Mouse (Mus musculus): ENCODE measurements at regions not wholly inside any gene's neighbourhood (a gene's known extent, or its start where the extent isn't known, plus 50 kb on each side); places are given as distances from the start of the nearest gene placed in this dataset.

DNA sequence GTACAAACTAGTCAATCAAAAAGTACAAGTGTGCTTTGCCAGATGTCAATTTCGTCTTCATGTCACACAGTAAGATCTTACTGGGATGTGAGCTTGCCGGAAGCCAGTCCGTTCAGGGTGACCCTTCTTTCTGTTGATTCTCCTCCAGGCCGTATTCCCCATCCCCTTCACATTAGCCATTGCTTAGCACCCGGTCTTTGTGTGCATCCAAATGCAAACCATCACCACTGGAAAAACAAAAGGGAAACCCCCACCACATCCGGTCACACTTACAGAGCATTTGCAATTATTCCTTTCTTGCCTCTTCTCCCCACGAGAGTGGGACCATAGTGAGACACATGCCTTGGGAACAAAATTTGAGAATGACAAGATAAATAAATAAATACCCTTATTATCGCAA is 616.2 kb upstream of the Gm10131 start:
- Histone ChIP-seq H3K9me3 (ENCODE audit: low read length) (peaks cover 11% of the 10 kb centered on the region; the same call in 1 of the 2 replicates), H3K4me3 (replicated peaks; ENCODE audit: low read length) (no peak overlapping the region)
- TF ChIP-seq NANOG (IDR thresholded peaks at IDR 0.05; ENCODE audit: borderline replicate concordance, low read length) (peak; percentile 69; the same call in 1 of the 2 replicates), POU5F1 (IDR thresholded peaks at IDR 0.05; ENCODE audit: borderline replicate concordance, low read length) (no peak)

DNA sequence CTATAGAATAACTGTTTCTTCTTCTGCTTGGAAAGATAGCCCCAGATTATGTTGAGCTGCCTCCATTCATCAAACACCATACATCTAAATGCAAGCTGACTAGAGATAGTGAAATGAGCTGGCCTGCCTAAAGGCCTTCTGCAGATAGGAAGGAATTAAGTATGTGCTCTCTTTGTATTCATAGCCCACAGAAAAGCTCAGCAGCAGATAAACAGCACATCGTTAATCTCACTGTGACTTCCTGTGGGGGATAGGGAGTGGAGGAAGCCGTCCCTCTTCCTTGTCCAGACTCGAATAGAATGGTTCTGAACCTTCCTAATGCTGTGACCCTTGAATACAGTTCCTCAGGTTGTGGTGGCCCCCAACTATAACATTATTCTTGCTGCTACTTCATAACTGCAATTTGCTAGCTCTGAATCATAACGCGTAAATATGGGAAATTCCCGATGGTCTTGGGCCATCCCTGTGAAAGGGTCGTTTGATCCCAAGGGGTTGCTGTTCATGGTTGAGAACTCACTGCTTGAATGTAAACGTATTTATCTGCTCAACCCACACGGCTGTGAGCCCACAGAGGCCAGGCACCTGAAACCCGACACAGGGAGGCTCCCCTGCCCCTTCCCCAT is 614.7 kb upstream of the Gm10131 start:
- Histone ChIP-seq H3K36me3 (ENCODE audit: insufficient read depth, low read length) (no peaks in the 10 kb centered on the region), H3K27me3 (ENCODE audit: insufficient read depth, low read length) (peaks cover 24% of the 10 kb centered on the region), H3K4me3 (replicated peaks; ENCODE audit: low read length) (no peak overlapping the region), H3K9me3 (ENCODE audit: low read length) (peaks cover 11% of the 10 kb centered on the region; the same call in 1 of the 2 replicates), H3K4me1 (replicated peaks; ENCODE audit: low read depth, low read length) (peaks cover 43% of the 10 kb centered on the region)
- TF ChIP-seq CTCF (conservative IDR thresholded peaks at IDR 0.05; ENCODE audit: low read length) (no peak), POU5F1 (IDR thresholded peaks at IDR 0.05; ENCODE audit: borderline replicate concordance, low read length) (no peak), NANOG (IDR thresholded peaks at IDR 0.05; ENCODE audit: borderline replicate concordance, low read length) (no peak)

More for the DNA sequence above, 616.2 kb upstream of the Gm10131 start:
- Histone ChIP-seq H3K27me3 (ENCODE audit: insufficient read depth, low read length) (peaks cover 30% of the 10 kb centered on the region), H3K36me3 (ENCODE audit: insufficient read depth, low read length) (no peaks in the 10 kb centered on the region), H3K4me1 (replicated peaks; ENCODE audit: low read depth, low read length) (peaks cover 55% of the 10 kb centered on the region)

DNA sequence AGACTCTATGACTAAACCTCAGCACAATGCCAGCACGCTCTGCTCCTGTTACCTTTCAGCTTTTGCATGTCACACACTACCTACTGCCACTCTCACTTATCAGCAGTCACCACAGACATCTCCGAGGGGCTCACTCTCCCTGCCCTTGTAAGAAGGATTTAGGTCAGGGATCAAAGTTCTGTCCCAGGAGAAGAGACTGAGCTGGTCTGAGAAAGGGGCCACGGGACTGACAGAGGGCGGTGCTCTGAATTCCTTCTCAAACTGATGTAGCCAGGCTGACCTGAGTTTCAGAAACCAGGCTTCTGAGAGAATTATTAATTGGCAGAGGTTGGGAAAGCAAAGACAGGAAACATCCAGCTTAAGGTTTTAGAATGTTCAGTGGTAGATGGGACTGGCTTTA is 614.0 kb upstream of the Gm10131 start:
- TF ChIP-seq POU5F1 (IDR thresholded peaks at IDR 0.05; ENCODE audit: borderline replicate concordance, low read length) (no peak), NANOG (IDR thresholded peaks at IDR 0.05; ENCODE audit: borderline replicate concordance, low read length) (no peak), CTCF (conservative IDR thresholded peaks at IDR 0.05; ENCODE audit: low read length) (no peak)
- Histone ChIP-seq H3K4me1 (replicated peaks; ENCODE audit: low read depth, low read length) (peaks cover 36% of the 10 kb centered on the region), H3K9me3 (ENCODE audit: low read length) (peaks cover 11% of the 10 kb centered on the region; the same call in 1 of the 2 replicates), H3K36me3 (ENCODE audit: insufficient read depth, low read length) (no peaks in the 10 kb centered on the region), H3K27me3 (ENCODE audit: insufficient read depth, low read length) (peaks cover 17% of the 10 kb centered on the region), H3K4me3 (replicated peaks; ENCODE audit: low read length) (no peak overlapping the region)

DNA sequence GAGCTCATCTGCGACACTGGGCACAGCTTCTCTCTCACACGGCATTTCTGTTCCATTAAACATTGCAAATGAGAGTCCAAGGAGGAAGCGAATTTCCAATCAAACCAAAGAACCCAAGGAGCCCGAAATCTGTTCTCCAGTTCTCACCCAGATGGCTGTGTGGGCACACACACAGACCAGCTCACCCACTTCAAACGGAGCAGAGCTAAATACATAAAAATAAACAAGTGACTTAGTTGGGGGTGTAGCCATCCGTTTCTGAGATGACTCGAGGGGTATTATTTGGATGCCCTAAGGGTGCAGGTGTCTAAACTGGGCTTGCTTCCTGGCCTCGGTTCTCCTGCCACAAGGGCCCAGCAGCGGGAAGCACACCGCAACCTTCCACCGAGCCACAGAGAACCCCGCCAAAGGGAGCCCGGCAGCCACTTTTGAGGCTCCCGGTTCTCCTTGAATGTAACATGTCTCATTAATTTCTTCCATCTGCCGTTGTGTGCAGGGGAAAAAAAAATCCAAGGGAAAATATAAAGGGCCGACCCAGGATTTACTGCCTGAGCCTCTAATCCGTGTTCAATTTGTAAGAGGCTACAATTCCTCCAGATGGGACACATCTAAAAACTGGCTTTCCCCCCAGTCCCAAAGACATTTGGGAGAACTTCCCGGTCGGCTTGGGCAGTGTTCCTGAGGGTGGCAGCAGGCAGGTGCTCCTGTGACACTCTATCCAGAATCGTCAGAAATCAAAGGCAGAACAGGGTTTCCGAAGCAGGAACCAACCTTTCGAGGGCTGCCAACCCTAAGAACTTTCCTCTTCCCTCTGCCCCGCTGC is 598.6 kb upstream of the Gm10131 start:
- H3K4me3 ChIP-seq (replicated peaks; ENCODE audit: low read length): 0 out of 2 replicates have a peak overlapping the region, but pooled peaks have one; percentile 10
- no peaks in the 10 kb centered on the region for H3K36me3 ChIP-seq (ENCODE audit: insufficient read depth, low read length)
- H3K4me1 ChIP-seq (replicated peaks; ENCODE audit: low read depth, low read length): peaks cover 18% of the 10 kb centered on the region
- no peak for TF ChIP-seq NANOG (IDR thresholded peaks at IDR 0.05; ENCODE audit: borderline replicate concordance, low read length)
- no peak for TF ChIP-seq CTCF (conservative IDR thresholded peaks at IDR 0.05; ENCODE audit: low read length)
- no peak for TF ChIP-seq POU5F1 (IDR thresholded peaks at IDR 0.05; ENCODE audit: borderline replicate concordance, low read length)
- H3K9me3 ChIP-seq (ENCODE audit: low read length): peaks cover 5% of the 10 kb centered on the region; the same call in 1 of the 2 replicates
- H3K27me3 ChIP-seq (ENCODE audit: insufficient read depth, low read length): peaks cover 51% of the 10 kb centered on the region

DNA sequence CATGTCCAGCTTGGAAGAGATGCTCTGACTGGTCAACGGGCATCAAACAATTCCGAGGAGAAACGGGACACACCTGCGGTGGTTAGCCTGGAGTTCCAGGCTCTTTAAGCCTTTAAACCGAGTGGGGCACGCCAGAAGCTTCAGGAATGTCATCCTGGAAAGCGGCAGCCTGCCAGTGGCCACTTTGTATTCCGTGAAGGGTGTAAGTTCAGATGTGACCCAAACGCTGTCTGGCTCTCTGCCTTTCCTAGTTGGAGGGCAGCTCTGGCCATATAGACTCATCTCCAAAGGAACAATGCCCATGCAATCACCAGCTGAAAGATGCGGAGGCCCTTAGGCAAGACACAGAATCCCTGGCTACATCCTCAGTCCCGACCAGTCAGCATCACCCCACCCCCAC is 597.8 kb upstream of the Gm10131 start:
- no peak for TF ChIP-seq NANOG (IDR thresholded peaks at IDR 0.05; ENCODE audit: borderline replicate concordance, low read length)
- no peak for TF ChIP-seq CTCF (conservative IDR thresholded peaks at IDR 0.05; ENCODE audit: low read length)
- TF ChIP-seq POU5F1 (IDR thresholded peaks at IDR 0.05; ENCODE audit: borderline replicate concordance, low read length): no peak
- H3K36me3 ChIP-seq (ENCODE audit: insufficient read depth, low read length): no peaks in the 10 kb centered on the region
- H3K4me1 ChIP-seq (replicated peaks; ENCODE audit: low read depth, low read length): peaks cover 18% of the 10 kb centered on the region
- H3K9me3 ChIP-seq (ENCODE audit: low read length): peaks cover 5% of the 10 kb centered on the region; the same call in 1 of the 2 replicates
- H3K4me3 ChIP-seq (replicated peaks; ENCODE audit: low read length): no peak overlapping the region
- H3K27me3 ChIP-seq (ENCODE audit: insufficient read depth, low read length): peaks cover 51% of the 10 kb centered on the region

DNA sequence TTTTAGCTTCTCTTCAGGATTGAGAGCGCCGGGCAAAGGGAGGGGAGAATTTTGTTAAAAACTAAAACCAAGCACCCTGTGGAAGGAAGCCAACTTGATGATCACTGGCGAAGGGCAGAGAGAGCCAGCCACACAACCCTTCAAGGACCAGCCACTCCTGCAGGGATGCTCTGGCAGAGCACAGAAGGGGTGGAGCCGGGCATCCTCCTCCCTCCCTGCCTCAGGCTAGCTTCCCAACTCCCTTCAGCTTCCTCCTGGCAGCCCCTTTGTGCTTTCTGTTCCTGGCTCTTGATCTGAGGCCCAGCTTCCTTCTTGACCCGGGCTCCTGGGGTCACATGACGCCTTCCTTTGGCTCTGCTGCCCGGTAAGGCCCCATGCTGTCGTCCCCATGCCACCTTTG is 591.8 kb upstream of the Gm10131 start:
- no peaks in the 10 kb centered on the region for H3K36me3 ChIP-seq (ENCODE audit: insufficient read depth, low read length)
- peaks cover 23% of the 10 kb centered on the region for H3K27me3 ChIP-seq (ENCODE audit: insufficient read depth, low read length)
- H3K4me3 ChIP-seq (replicated peaks; ENCODE audit: low read length): peak overlapping the region; percentile 37; the same call in 1 of the 2 replicates
- no peak for TF ChIP-seq POU5F1 (IDR thresholded peaks at IDR 0.05; ENCODE audit: borderline replicate concordance, low read length)
- TF ChIP-seq NANOG (IDR thresholded peaks at IDR 0.05; ENCODE audit: borderline replicate concordance, low read length): no peak
- no peak for TF ChIP-seq CTCF (conservative IDR thresholded peaks at IDR 0.05; ENCODE audit: low read length)
- peaks cover 37% of the 10 kb centered on the region for H3K4me1 ChIP-seq (replicated peaks; ENCODE audit: low read depth, low read length)
- no peaks in the 10 kb centered on the region for H3K9me3 ChIP-seq (ENCODE audit: low read length)

DNA sequence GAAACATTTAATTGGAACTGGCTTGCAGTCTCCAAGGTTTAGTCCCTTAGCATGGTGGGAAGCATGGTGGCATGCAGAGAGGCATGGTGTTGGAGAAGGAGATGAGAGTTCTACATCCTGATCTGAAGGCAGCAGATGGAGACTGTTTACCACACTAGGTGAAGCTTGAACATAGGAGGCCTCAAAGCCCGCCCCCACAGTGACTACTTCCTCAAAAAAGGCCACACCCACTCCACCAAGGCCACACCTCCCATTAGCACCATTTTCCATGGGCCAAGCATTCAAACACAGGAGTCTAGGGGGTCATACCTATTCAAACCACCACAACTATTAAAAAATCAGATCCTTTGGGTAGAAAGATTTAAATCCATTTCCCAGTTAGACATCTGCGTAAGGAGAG is 591.3 kb upstream of the Gm10131 start:
- Histone ChIP-seq H3K9me3 (ENCODE audit: low read length) (no peaks in the 10 kb centered on the region), H3K4me1 (replicated peaks; ENCODE audit: low read depth, low read length) (peaks cover 37% of the 10 kb centered on the region), H3K36me3 (ENCODE audit: insufficient read depth, low read length) (no peaks in the 10 kb centered on the region), H3K4me3 (replicated peaks; ENCODE audit: low read length) (no peak overlapping the region), H3K27me3 (ENCODE audit: insufficient read depth, low read length) (peaks cover 20% of the 10 kb centered on the region)
- TF ChIP-seq NANOG (IDR thresholded peaks at IDR 0.05; ENCODE audit: borderline replicate concordance, low read length) (no peak), POU5F1 (IDR thresholded peaks at IDR 0.05; ENCODE audit: borderline replicate concordance, low read length) (no peak), CTCF (conservative IDR thresholded peaks at IDR 0.05; ENCODE audit: low read length) (no peak)

DNA sequence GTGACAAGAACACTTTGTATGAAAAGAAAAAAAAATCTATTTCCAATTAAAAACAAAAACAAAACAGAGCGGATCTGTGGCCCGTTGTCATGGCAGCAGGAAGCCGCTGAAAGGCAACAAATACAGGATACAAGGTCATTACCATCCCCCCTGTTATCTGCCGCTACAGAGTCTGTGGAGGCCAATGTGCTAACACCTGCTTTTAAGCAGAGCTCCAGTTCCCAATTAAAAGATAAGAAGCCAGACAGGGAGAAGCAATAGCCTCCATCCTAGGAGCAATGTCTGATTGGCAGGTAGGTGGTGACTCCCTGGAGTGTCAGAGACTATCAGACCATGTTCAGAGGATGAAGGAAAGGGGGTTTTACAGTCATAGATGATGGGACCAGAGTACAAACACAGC is 587.5 kb upstream of the Gm10131 start:
- H3K4me3 ChIP-seq (replicated peaks; ENCODE audit: low read length): no peak overlapping the region
- peaks cover 4% of the 10 kb centered on the region; the same call in 1 of the 2 replicates for H3K27me3 ChIP-seq (ENCODE audit: insufficient read depth, low read length)
- H3K4me1 ChIP-seq (replicated peaks; ENCODE audit: low read depth, low read length): peaks cover 58% of the 10 kb centered on the region
- TF ChIP-seq NANOG (IDR thresholded peaks at IDR 0.05; ENCODE audit: borderline replicate concordance, low read length): no peak
- TF ChIP-seq CTCF (conservative IDR thresholded peaks at IDR 0.05; ENCODE audit: low read length): no peak
- no peak for TF ChIP-seq POU5F1 (IDR thresholded peaks at IDR 0.05; ENCODE audit: borderline replicate concordance, low read length)
- H3K36me3 ChIP-seq (ENCODE audit: insufficient read depth, low read length): no peaks in the 10 kb centered on the region
- H3K9me3 ChIP-seq (ENCODE audit: low read length): no peaks in the 10 kb centered on the region

All from E14TG2a.4 (cell line).